Mouse (Mus musculus): Measurements from ENCODE around the gene Strn. TPM values are rescaled to one million over a fixed set of nuclear protein-coding genes. Genes with fewer than 3 reads are reported as not detected.
A peak's percentile ranks its signal among the peaks of the same experiment; 100 is the strongest.

Gene Strn
- total RNA-seq, 1 experiment from 2014 or later: 24.3 TPM

GRCm38 (mm10) chr17:78643853-78644475 lies 93.0 kb downstream of the Strn start:
- ATAC-seq (replicated peaks in 1 of 2; ENCODE audit: insufficient read depth in 1 of 2, low FRiP score in 2 of 2, low TSS enrichment in 1 of 2, low read depth in 1 of 2, poor library complexity in 2 of 2, severe bottlenecking in 2 of 2): 0 out of 4 replicates have a peak, but pooled peaks of 1 of the 2 experiments have one; percentile 24

- ATAC-seq (replicated peaks in 1 of 2; ENCODE audit: insufficient read depth in 1 of 2, low FRiP score in 2 of 2, low TSS enrichment in 1 of 2, low read depth in 1 of 2, poor library complexity in 2 of 2, severe bottlenecking in 2 of 2): no peak
Measured at GRCm38 (mm10) chr17:78642259-78642658, 94.7 kb downstream of the Strn start.

- ATAC-seq (replicated peaks in 1 of 2; ENCODE audit: insufficient read depth in 1 of 2, low FRiP score in 2 of 2, low TSS enrichment in 1 of 2, low read depth in 1 of 2, poor library complexity in 2 of 2, severe bottlenecking in 2 of 2): no peak
Measured at GRCm38 (mm10) chr17:78640387-78640786, 96.6 kb downstream of the Strn start.

- ATAC-seq (replicated peaks in 1 of 2; ENCODE audit: insufficient read depth in 1 of 2, low FRiP score in 2 of 2, low TSS enrichment in 1 of 2, low read depth in 1 of 2, poor library complexity in 2 of 2, severe bottlenecking in 2 of 2): no peak
Measured at GRCm38 (mm10) chr17:78639099-78639498, 97.9 kb downstream of the Strn start.

- ATAC-seq (replicated peaks in 1 of 2; ENCODE audit: insufficient read depth in 1 of 2, low FRiP score in 2 of 2, low TSS enrichment in 1 of 2, low read depth in 1 of 2, poor library complexity in 2 of 2, severe bottlenecking in 2 of 2): no peak
Measured at GRCm38 (mm10) chr17:78637140-78637539, 99.9 kb downstream of the Strn start.

- no peak for ATAC-seq (replicated peaks in 1 of 2; ENCODE audit: insufficient read depth in 1 of 2, low FRiP score in 2 of 2, low TSS enrichment in 1 of 2, low read depth in 1 of 2, poor library complexity in 2 of 2, severe bottlenecking in 2 of 2)
Measured at GRCm38 (mm10) chr17:78635616-78636015, 101.4 kb downstream of the Strn start.

GRCm38 (mm10) chr17:78624941-78625340 lies 112.1 kb downstream of the Strn start:
- no peak for ATAC-seq (replicated peaks in 1 of 2; ENCODE audit: insufficient read depth in 1 of 2, low FRiP score in 2 of 2, low TSS enrichment in 1 of 2, low read depth in 1 of 2, poor library complexity in 2 of 2, severe bottlenecking in 2 of 2)

GRCm38 (mm10) chr17:78621863-78622262 lies 115.1 kb downstream of the Strn start:
- ATAC-seq (replicated peaks in 1 of 2; ENCODE audit: insufficient read depth in 1 of 2, low FRiP score in 2 of 2, low TSS enrichment in 1 of 2, low read depth in 1 of 2, poor library complexity in 2 of 2, severe bottlenecking in 2 of 2): no peak

GRCm38 (mm10) chr17:78620740-78621139 lies 116.3 kb downstream of the Strn start:
- ATAC-seq (replicated peaks in 1 of 2; ENCODE audit: insufficient read depth in 1 of 2, low FRiP score in 2 of 2, low TSS enrichment in 1 of 2, low read depth in 1 of 2, poor library complexity in 2 of 2, severe bottlenecking in 2 of 2): no peak

- ATAC-seq (replicated peaks in 1 of 2; ENCODE audit: insufficient read depth in 1 of 2, low FRiP score in 2 of 2, low TSS enrichment in 1 of 2, low read depth in 1 of 2, poor library complexity in 2 of 2, severe bottlenecking in 2 of 2): no peak
Measured at GRCm38 (mm10) chr17:78619981-78620380, 117.0 kb downstream of the Strn start.

GRCm38 (mm10) chr17:78618164-78618693 lies 118.8 kb downstream of the Strn start:
- no peak for ATAC-seq (replicated peaks in 1 of 2; ENCODE audit: insufficient read depth in 1 of 2, low FRiP score in 2 of 2, low TSS enrichment in 1 of 2, low read depth in 1 of 2, poor library complexity in 2 of 2, severe bottlenecking in 2 of 2)

GRCm38 (mm10) chr17:78615096-78615495 lies 121.9 kb downstream of the Strn start:
- ATAC-seq (replicated peaks in 1 of 2; ENCODE audit: insufficient read depth in 1 of 2, low FRiP score in 2 of 2, low TSS enrichment in 1 of 2, low read depth in 1 of 2, poor library complexity in 2 of 2, severe bottlenecking in 2 of 2): no peak

- ATAC-seq (replicated peaks in 1 of 2; ENCODE audit: insufficient read depth in 1 of 2, low FRiP score in 2 of 2, low TSS enrichment in 1 of 2, low read depth in 1 of 2, poor library complexity in 2 of 2, severe bottlenecking in 2 of 2): no peak
Measured at GRCm38 (mm10) chr17:78614481-78614880, 122.5 kb downstream of the Strn start.

- peak in 1 of 2 experiments; percentile 56; a peak in 1 of 4 replicates for ATAC-seq (replicated peaks in 1 of 2; ENCODE audit: insufficient read depth in 1 of 2, low FRiP score in 2 of 2, low TSS enrichment in 1 of 2, low read depth in 1 of 2, poor library complexity in 2 of 2, severe bottlenecking in 2 of 2)
Measured at GRCm38 (mm10) chr17:78611117-78611516, 125.9 kb downstream of the Strn start.

GRCm38 (mm10) chr17:78609191-78609855 lies 127.7 kb downstream of the Strn start:
- no peak for ATAC-seq (replicated peaks in 1 of 2; ENCODE audit: insufficient read depth in 1 of 2, low FRiP score in 2 of 2, low TSS enrichment in 1 of 2, low read depth in 1 of 2, poor library complexity in 2 of 2, severe bottlenecking in 2 of 2)

- ATAC-seq (replicated peaks in 1 of 2; ENCODE audit: insufficient read depth in 1 of 2, low FRiP score in 2 of 2, low TSS enrichment in 1 of 2, low read depth in 1 of 2, poor library complexity in 2 of 2, severe bottlenecking in 2 of 2): 0 out of 4 replicates have a peak, but pooled peaks of 1 of the 2 experiments have one; percentile 2
Measured at GRCm38 (mm10) chr17:78608716-78609115, 128.3 kb downstream of the Strn start.

- peak; percentile 40 to 61; a peak in 3 of 4 replicates for ATAC-seq (replicated peaks in 1 of 2; ENCODE audit: insufficient read depth in 1 of 2, low FRiP score in 2 of 2, low TSS enrichment in 1 of 2, low read depth in 1 of 2, poor library complexity in 2 of 2, severe bottlenecking in 2 of 2)
Measured at GRCm38 (mm10) chr17:78608135-78608670, 128.8 kb downstream of the Strn start.

GRCm38 (mm10) chr17:78604431-78604830 lies 132.6 kb downstream of the Strn start:
- peak; percentile 39 to 63; a peak in 2 of 4 replicates for ATAC-seq (replicated peaks in 1 of 2; ENCODE audit: insufficient read depth in 1 of 2, low FRiP score in 2 of 2, low TSS enrichment in 1 of 2, low read depth in 1 of 2, poor library complexity in 2 of 2, severe bottlenecking in 2 of 2)
